Mouse (Mus musculus) MEL (cell line): Measurements from ENCODE around the gene Igflr1. TPM values are rescaled to one million over a fixed set of nuclear protein-coding genes. Genes with fewer than 3 reads are reported as not detected.

Experiments used
- DNase-seq: peaks from one replicate; pipeline ENCODE4 v3.0.0; 2011; ENCODE audit warnings: low read depth, low spot score
- H3K27ac ChIP-seq: 2 replicates; pipeline ENCODE4 v1.5.1; 2012; ENCODE audit warnings: low read depth, mild to moderate bottlenecking, control low read depth, low read length, moderate library complexity; ENCODE audit not compliant: control insufficient read depth
- H3K27me3 ChIP-seq, 2 experiments: fragments of 150-350 bp in 1 of 2; sonication (generic) in 1 of 2; 2 replicates each; pipeline ENCODE4 v1.6.1; 2012; ENCODE audit warnings: low read length in 2 of 2, mild to moderate bottlenecking in 2 of 2, improper control_type of control experiment in 1 of 2, moderate library complexity in 1 of 2; ENCODE audit not compliant: insufficient read depth in 2 of 2, control insufficient read depth in 1 of 2
- H3K36me3 ChIP-seq, 2 experiments: 2 replicates each; pipeline ENCODE4 v1.6.1; 2012 to 2014; ENCODE audit warnings: low read length in 2 of 2, improper control_type of control experiment in 1 of 2, inconsistent platforms in 1 of 2, mild to moderate bottlenecking in 1 of 2; ENCODE audit not compliant: insufficient read depth in 2 of 2, control insufficient read depth in 1 of 2
- H3K4me1 ChIP-seq, 2 experiments: fragments of 150-350 bp in 1 of 2; sonication (generic) in 1 of 2; 2 replicates each; pipeline ENCODE4 v1.6.1; 2012; ENCODE audit warnings: low read length in 2 of 2, improper control_type of control experiment in 1 of 2, mild to moderate bottlenecking in 1 of 2; ENCODE audit not compliant: insufficient read depth in 2 of 2, control insufficient read depth in 1 of 2
- H3K4me3 ChIP-seq, 2 experiments: fragments of 150-350 bp in 1 of 2; sonication (generic) in 1 of 2; 2 replicates each; pipeline ENCODE4 v1.5.1; 2012; ENCODE audit warnings: low read depth in 2 of 2, low read length in 2 of 2, mild to moderate bottlenecking in 2 of 2, moderate library complexity in 2 of 2, control low read depth in 1 of 2, improper control_type of control experiment in 1 of 2; ENCODE audit not compliant: control insufficient read depth in 1 of 2, insufficient read depth in 1 of 2
- H3K79me2 ChIP-seq: 2 replicates; pipeline ENCODE4 v1.6.1; 2012; ENCODE audit warnings: mild to moderate bottlenecking, low read length, moderate library complexity; ENCODE audit not compliant: control insufficient read depth, poor library complexity, insufficient read depth
- H3K9ac ChIP-seq: 2 replicates; pipeline ENCODE4 v1.6.1; 2012; ENCODE audit warnings: low read depth, mild to moderate bottlenecking, control low read depth, low read length, moderate library complexity; ENCODE audit not compliant: control insufficient read depth, poor library complexity, severe bottlenecking
- H3K9me3 ChIP-seq: fragments of 150-350 bp; sonication (generic); replicated peaks from 2 replicates; pipeline ENCODE4 v1.6.1; 2012; ENCODE audit warnings: mild to moderate bottlenecking, low read length, improper control_type of control experiment, moderate library complexity; ENCODE audit not compliant: insufficient read depth
- BHLHE40 ChIP-seq: IDR thresholded peaks from 2 replicates; pipeline ENCODE4 v1.6.1; 2012; ENCODE audit warnings: low read depth, mild to moderate bottlenecking, inconsistent platforms, low read length, improper control_type of control experiment, borderline replicate concordance
- CHD1 ChIP-seq: IDR thresholded peaks from 2 replicates; pipeline ENCODE4 v1.6.1; 2012; ENCODE audit warnings: low read depth, mild to moderate bottlenecking, inconsistent platforms, low read length, improper control_type of control experiment
- CHD2 ChIP-seq: IDR thresholded peaks from 2 replicates; pipeline ENCODE4 v1.6.1; 2011; ENCODE audit warnings: low read length, improper control_type of control experiment
- CTCF ChIP-seq, 3 experiments: IDR thresholded peaks in 2 of 3; conservative IDR thresholded peaks in 1 of 3; 2 replicates each; pipeline ENCODE4 v1.5.1; 2011 to 2012; ENCODE audit warnings: low read length in 3 of 3, low read depth in 2 of 3, mild to moderate bottlenecking in 2 of 3, improper control_type of control experiment in 1 of 3, inconsistent platforms in 1 of 3, mixed read lengths in 1 of 3, moderate library complexity in 1 of 3; ENCODE audit not compliant: control insufficient read depth in 1 of 3, insufficient read depth in 1 of 3, poor library complexity in 1 of 3, severe bottlenecking in 1 of 3
- E2F4 ChIP-seq: IDR thresholded peaks from 2 replicates; pipeline ENCODE4 v1.6.1; 2011; ENCODE audit warnings: low read depth, low read length, improper control_type of control experiment, borderline replicate concordance
- ELF1 ChIP-seq: IDR thresholded peaks from 2 replicates; pipeline ENCODE4 v1.6.1; 2014; ENCODE audit warnings: low read depth, mild to moderate bottlenecking, inconsistent platforms, low read length, improper control_type of control experiment, moderate library complexity
- EP300 ChIP-seq, 2 experiments: IDR thresholded peaks; 2 replicates each; pipeline ENCODE4 v1.6.1; 2011; ENCODE audit warnings: improper control_type of control experiment in 2 of 2, low read length in 2 of 2, low read depth in 1 of 2, mild to moderate bottlenecking in 1 of 2
- ETS1 ChIP-seq: IDR thresholded peaks from 2 replicates; pipeline ENCODE4 v1.6.1; 2012; ENCODE audit warnings: low read depth, mild to moderate bottlenecking, inconsistent platforms, low read length, improper control_type of control experiment, moderate library complexity
- GABPA ChIP-seq: IDR thresholded peaks from 2 replicates; pipeline ENCODE4 v1.6.1; 2012; ENCODE audit warnings: low read depth, mild to moderate bottlenecking, inconsistent platforms, low read length, improper control_type of control experiment, moderate library complexity
- GATA1 ChIP-seq: IDR thresholded peaks from 2 replicates; pipeline ENCODE4 v1.6.1; 2011; ENCODE audit warnings: low read depth, low read length, improper control_type of control experiment
- HCFC1 ChIP-seq: IDR thresholded peaks from 2 replicates; pipeline ENCODE4 v1.6.1; 2012; ENCODE audit warnings: low read depth, mild to moderate bottlenecking, inconsistent platforms, low read length, improper control_type of control experiment, moderate library complexity
- JUND ChIP-seq: IDR thresholded peaks from 2 replicates; pipeline ENCODE4 v1.6.1; 2011; ENCODE audit warnings: low read depth, mild to moderate bottlenecking, improper control_type of control experiment, low read length
- KAT2A ChIP-seq: conservative IDR thresholded peaks from 2 replicates; pipeline ENCODE4 v1.6.1; 2012; ENCODE audit warnings: low read depth, low read length, improper control_type of control experiment, inconsistent platforms
- MAFK ChIP-seq: IDR thresholded peaks from 2 replicates; pipeline ENCODE4 v1.6.1; 2011; ENCODE audit warnings: low read depth, mild to moderate bottlenecking, low read length, improper control_type of control experiment, borderline replicate concordance
- MAX ChIP-seq: IDR thresholded peaks from 2 replicates; pipeline ENCODE4 v1.6.1; 2011; ENCODE audit warnings: low read length, improper control_type of control experiment
- MAZ ChIP-seq: IDR thresholded peaks from 2 replicates; pipeline ENCODE4 v1.6.1; 2012; ENCODE audit warnings: low read depth, mild to moderate bottlenecking, inconsistent platforms, low read length, improper control_type of control experiment
- MEF2A ChIP-seq: IDR thresholded peaks from 2 replicates; pipeline ENCODE4 v1.6.1; 2014; ENCODE audit warnings: low read depth, mild to moderate bottlenecking, inconsistent platforms, low read length, improper control_type of control experiment; ENCODE audit not compliant: poor library complexity, insufficient replicate concordance, severe bottlenecking; ENCODE audit errors: extremely low read depth
- MXI1 ChIP-seq: IDR thresholded peaks from 2 replicates; pipeline ENCODE4 v1.6.1; 2011; ENCODE audit warnings: mild to moderate bottlenecking, low read depth, low read length, improper control_type of control experiment
- NELFE ChIP-seq: IDR thresholded peaks from 2 replicates; pipeline ENCODE4 v1.6.1; 2011; ENCODE audit warnings: low read depth, low read length, improper control_type of control experiment
- NRF1 ChIP-seq: IDR thresholded peaks from 2 replicates; pipeline ENCODE4 v1.6.1; 2014; ENCODE audit warnings: low read depth, mild to moderate bottlenecking, inconsistent platforms, low read length, improper control_type of control experiment, moderate library complexity; ENCODE audit not compliant: poor library complexity, insufficient read depth, severe bottlenecking
- POLR2A ChIP-seq, 2 experiments: IDR thresholded peaks; 2 replicates each; pipeline ENCODE4 v1.6.1; 2011 to 2012; ENCODE audit warnings: low read length in 2 of 2, mild to moderate bottlenecking in 2 of 2, control low read depth in 1 of 2, improper control_type of control experiment in 1 of 2, low read depth in 1 of 2, moderate library complexity in 1 of 2; ENCODE audit not compliant: control insufficient read depth in 1 of 2, insufficient read depth in 1 of 2, poor library complexity in 1 of 2
- POLR2AphosphoS2 ChIP-seq: IDR thresholded peaks from 2 replicates; pipeline ENCODE4 v1.6.1; 2011; ENCODE audit warnings: low read length, improper control_type of control experiment
- POLR2AphosphoS5 ChIP-seq: IDR thresholded peaks from 2 replicates; pipeline ENCODE4 v1.6.1; 2012; ENCODE audit warnings: low read depth, borderline replicate concordance, mild to moderate bottlenecking, inconsistent platforms, low read length, moderate library complexity, mixed read lengths
- RAD21 ChIP-seq: IDR thresholded peaks from 2 replicates; pipeline ENCODE4 v1.6.1; 2011; ENCODE audit warnings: mild to moderate bottlenecking, low read depth, low read length, improper control_type of control experiment
- RCOR1 ChIP-seq: IDR thresholded peaks from 2 replicates; pipeline ENCODE4 v1.6.1; 2012; ENCODE audit warnings: low read depth, mild to moderate bottlenecking, inconsistent platforms, low read length, improper control_type of control experiment
- SIN3A ChIP-seq: IDR thresholded peaks from 2 replicates; pipeline ENCODE4 v1.6.1; 2012; ENCODE audit warnings: low read length, improper control_type of control experiment, inconsistent platforms
- SMC3 ChIP-seq: IDR thresholded peaks from 2 replicates; pipeline ENCODE4 v1.6.1; 2011; ENCODE audit warnings: low read depth, low read length, improper control_type of control experiment
- TAL1 ChIP-seq: IDR thresholded peaks from 2 replicates; pipeline ENCODE4 v1.6.1; 2012; ENCODE audit warnings: mild to moderate bottlenecking, inconsistent platforms, low read length, moderate library complexity, mixed read lengths
- TBP ChIP-seq: IDR thresholded peaks from 2 replicates; pipeline ENCODE4 v1.8.0; 2011; ENCODE audit warnings: low read depth, low read length, improper control_type of control experiment
- TCF12 ChIP-seq: IDR thresholded peaks from 2 replicates; pipeline ENCODE4 v1.6.1; 2014; ENCODE audit warnings: low read depth, mild to moderate bottlenecking, inconsistent platforms, low read length, improper control_type of control experiment, moderate library complexity
- UBTF ChIP-seq: IDR thresholded peaks from 2 replicates; pipeline ENCODE4 v1.6.1; 2012; ENCODE audit warnings: low read depth, mild to moderate bottlenecking, inconsistent platforms, low read length, improper control_type of control experiment, moderate library complexity, borderline replicate concordance; ENCODE audit not compliant: insufficient read depth
- USF1 ChIP-seq: IDR thresholded peaks from 2 replicates; pipeline ENCODE4 v1.6.1; 2014; ENCODE audit warnings: low read depth, mild to moderate bottlenecking, inconsistent platforms, low read length, improper control_type of control experiment, moderate library complexity
- USF2 ChIP-seq, 2 experiments: IDR thresholded peaks; 2 replicates each; pipeline ENCODE4 v1.6.1; 2011 to 2012; ENCODE audit warnings: improper control_type of control experiment in 2 of 2, low read length in 2 of 2, borderline replicate concordance in 1 of 2, inconsistent platforms in 1 of 2, low read depth in 1 of 2, mild to moderate bottlenecking in 1 of 2; ENCODE audit not compliant: insufficient read depth in 1 of 2
- ZC3H11A ChIP-seq: IDR thresholded peaks from 2 replicates; pipeline ENCODE4 v1.6.1; 2012; ENCODE audit warnings: low read depth, mild to moderate bottlenecking, inconsistent platforms, low read length, improper control_type of control experiment
- ZKSCAN1 ChIP-seq: IDR thresholded peaks from 2 replicates; pipeline ENCODE4 v1.6.1; 2012; ENCODE audit warnings: low read depth, mild to moderate bottlenecking, inconsistent platforms, low read length, improper control_type of control experiment, moderate library complexity
- ZMIZ1 ChIP-seq: IDR thresholded peaks from 2 replicates; pipeline ENCODE4 v1.6.1; 2012; ENCODE audit warnings: low read depth, mild to moderate bottlenecking, inconsistent platforms, low read length, improper control_type of control experiment, moderate library complexity
- ZNF384 ChIP-seq: IDR thresholded peaks from 2 replicates; pipeline ENCODE4 v1.6.1; 2012; ENCODE audit warnings: low read depth, mild to moderate bottlenecking, inconsistent platforms, low read length, improper control_type of control experiment
- polyA plus RNA-seq, 2 experiments: library from polyadenylated mRNA; stranded (reverse) in 1 of 2; unstranded in 1 of 2; fragments of >175 nt in 1 of 2; fragments of >200 nt in 1 of 2; gene quantifications; 2 replicates each; pipeline versions ENCODE4 v1.2.1 to v1.2.4; 2012; ENCODE audit warnings: low replicate concordance in 2 of 2, low read depth in 1 of 2; ENCODE audit not compliant: insufficient read length in 2 of 2, insufficient read depth in 1 of 2, missing spikeins in 1 of 2
- total RNA-seq: library from RNA; depleted of rRNA; stranded (reverse); fragments of 300-350 nt; gene quantifications from 2 replicates; pipeline ENCODE4 v1.2.3, GENCODE M21; 2012

Igflr1 gene
- total and polyA plus RNA-seq, 3 experiments: 1.3 to 3.1 TPM; not detected in 1

GRCm38 (mm10) chr7:30559443-30559954, 5.7 kb upstream of the Igflr1 start, which contains the start of gene Lin37:
Gene Lin37, minus strand, starts transcription at chr7:30559838.
- H3K4me1 ChIP-seq: peaks cover 2 to 16% of the 10 kb centered on the region in 2 experiments; a peak in 2 of 4 replicates
- peak within 1 kb of the TSS; percentile 80 to 85 for H3K4me3 ChIP-seq
- H3K36me3 ChIP-seq: peaks cover 0 to 8% of the 10 kb centered on the region in 2 experiments; a peak in 2 of 4 replicates
- no peak for TF ChIP-seq RAD21
- TF ChIP-seq NRF1: peak; percentile 79
- peak; percentile 93 for TF ChIP-seq HCFC1
- no peak for TF ChIP-seq JUND
- peak; percentile 76 for TF ChIP-seq NELFE
- TF ChIP-seq BHLHE40: no peak
- TF ChIP-seq POLR2A (IDR thresholded peaks at IDR 0.05; ENCODE audit: control insufficient read depth in 1 of 2, insufficient read depth in 1 of 2, low read depth in 1 of 2, low read length in 2 of 2, poor library complexity in 1 of 2): peak; percentile 60 to 78; a peak in 2 of 4 replicates
- TF ChIP-seq RCOR1: no peak
- no peak for TF ChIP-seq ZC3H11A
- TF ChIP-seq ZNF384: no peak
- peak; percentile 60 for TF ChIP-seq ZMIZ1
- peak; percentile 50 for TF ChIP-seq TCF12
- TF ChIP-seq CHD2: peak; percentile 77
- no peak for TF ChIP-seq UBTF
- TF ChIP-seq ZKSCAN1: no peak
- TF ChIP-seq GATA1: no peak
- 0 out of 2 replicates have a peak, but pooled peaks have one; percentile 20 for TF ChIP-seq ETS1
- TF ChIP-seq ELF1: peak; percentile 94
- no peak for TF ChIP-seq MEF2A
- no peak for TF ChIP-seq CTCF (IDR thresholded peaks at IDR 0.05 in 2 of 3, conservative IDR thresholded peaks at IDR 0.05 in 1 of 3; ENCODE audit: control insufficient read depth in 1 of 3, insufficient read depth in 1 of 3, low read depth in 2 of 3, low read length in 3 of 3, poor library complexity in 1 of 3, severe bottlenecking in 1 of 3)
- peak; percentile 50; the same call in 1 of the 2 replicates for TF ChIP-seq POLR2AphosphoS2
- peak; percentile 21; the same call in 1 of the 2 replicates for TF ChIP-seq USF1
- TF ChIP-seq CHD1: no peak
- 0 out of 2 replicates have a peak, but pooled peaks have one; percentile 44 for TF ChIP-seq TBP
- no peak for TF ChIP-seq SMC3
- no peak for TF ChIP-seq MAFK
- no peak for TF ChIP-seq E2F4
- TF ChIP-seq GABPA: no peak
- peak in 1 of 2 experiments; percentile 31; a peak in 1 of 4 replicates for TF ChIP-seq EP300 (IDR thresholded peaks at IDR 0.05; ENCODE audit: low read depth in 1 of 2, low read length in 2 of 2)
- TF ChIP-seq MAX: peak; percentile 65; the same call in 1 of the 2 replicates
- peak; percentile 73 for TF ChIP-seq MXI1
- peak; percentile 95 for TF ChIP-seq SIN3A
- TF ChIP-seq POLR2AphosphoS5: no peak
- TF ChIP-seq USF2 (IDR thresholded peaks at IDR 0.05; ENCODE audit: borderline replicate concordance in 1 of 2, insufficient read depth in 1 of 2, low read depth in 1 of 2, low read length in 2 of 2): no peak
- no peak for TF ChIP-seq TAL1
- peak; percentile 94 for TF ChIP-seq MAZ
- TF ChIP-seq KAT2A: peak; percentile 80

More at GRCm38 (mm10) chr7:30559443-30559954, 5.7 kb upstream of the Igflr1 start, which contains the start of gene Lin37:
- H3K27ac ChIP-seq: peak within 1 kb of the TSS; percentile 56
- no peaks in the 10 kb centered on the region for H3K27me3 ChIP-seq
- peaks cover 18% of the 10 kb centered on the region for H3K79me2 ChIP-seq
- no peaks in the 10 kb centered on the region for H3K9me3 ChIP-seq
- DNase-seq: peak; percentile 99
- H3K9ac ChIP-seq: peak within 1 kb of the TSS; percentile 75
